Mouse (Mus musculus): ENCODE results near the gene Farsb. TPM values are rescaled to one million over a fixed set of nuclear protein-coding genes. Genes with fewer than 3 reads are reported as not detected.

Gene Farsb
- polyA plus RNA-seq, 1 experiment from 2014 or later, result 204 TPM

DNA sequence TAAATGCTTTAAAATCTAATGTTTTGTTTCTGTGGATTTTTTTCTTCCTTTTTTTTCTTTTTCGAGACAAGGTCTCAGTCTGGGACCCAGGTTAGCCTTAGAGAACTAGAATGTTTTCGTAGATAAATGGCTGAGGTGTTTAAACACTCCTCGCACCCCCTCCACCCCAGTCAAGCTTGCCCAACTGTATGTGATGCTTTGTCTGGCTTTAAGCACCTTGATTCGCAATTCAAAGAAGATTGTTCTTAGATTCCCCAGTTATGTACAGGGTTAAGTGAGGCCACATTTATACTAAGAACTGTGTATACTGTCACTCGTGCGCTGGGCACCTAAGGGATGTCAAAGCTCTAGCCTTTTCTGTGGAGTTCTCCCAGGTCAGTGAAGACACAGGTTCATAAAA lies 68.4 kb downstream of the Farsb start:
- no peak for ATAC-seq (replicated peaks; ENCODE audit: low FRiP score)
- DNase-seq (ENCODE audit: low spot score), result no peak
- Histone ChIP-seq H3K27ac (ENCODE audit: low read depth, low read length) (no peak overlapping the region), H3K9me3 (ENCODE audit: control insufficient read depth, low read length) (no peaks in the 10 kb centered on the region), H3K4me2 (no peak overlapping the region), H3K27me3 (replicated peaks; ENCODE audit: control insufficient read depth, insufficient read depth, low read length) (no peaks in the 10 kb centered on the region), H3K4me1 (replicated peaks; ENCODE audit: control insufficient read depth, insufficient read depth, low read length) (no peaks in the 10 kb centered on the region), H3K36me3 (ENCODE audit: control insufficient read depth, insufficient read depth, low read length) (peaks cover 14% of the 10 kb centered on the region), H3K9ac (ENCODE audit: low read depth, low read length) (no peak overlapping the region), H3K4me3 (ENCODE audit: low read depth, low read length) (no peak overlapping the region)
- 92% methylated on average over 6 of the region's 6 CpGs for WGBS

DNA sequence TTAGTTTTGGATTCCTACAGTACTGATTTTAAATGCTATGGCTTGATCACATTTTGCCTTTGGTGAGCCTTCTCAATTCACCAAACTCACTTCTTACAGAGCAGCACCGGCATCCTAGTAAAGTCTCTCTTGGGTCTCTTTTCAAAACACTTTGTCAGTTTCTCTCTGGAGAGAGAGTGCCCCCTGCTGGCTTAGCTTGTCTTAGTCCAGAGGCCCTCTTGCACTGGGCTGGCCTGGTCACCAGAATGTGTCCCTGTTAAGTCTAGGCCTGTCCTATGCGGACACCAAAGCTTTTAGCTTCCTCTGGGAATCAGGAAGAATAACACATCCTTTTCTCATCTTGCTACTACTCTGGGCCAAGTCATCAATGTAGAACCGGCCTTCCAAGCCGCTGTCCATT lies 69.1 kb downstream of the Farsb start:
- whole genome bisulfite sequencing, result 62% methylated on average over 4 of the region's 4 CpGs
- no peak overlapping the region for H3K27ac ChIP-seq (ENCODE audit: low read depth, low read length)
- peak; percentile 59 for DNase-seq (ENCODE audit: low spot score)
- H3K4me3 ChIP-seq (ENCODE audit: low read depth, low read length), result no peak overlapping the region
- no peak overlapping the region for H3K4me2 ChIP-seq
- H3K9me3 ChIP-seq (ENCODE audit: control insufficient read depth, low read length), result no peaks in the 10 kb centered on the region
- no peaks in the 10 kb centered on the region for H3K4me1 ChIP-seq (replicated peaks; ENCODE audit: control insufficient read depth, insufficient read depth, low read length)
- ATAC-seq (replicated peaks; ENCODE audit: low FRiP score), result peak; percentile 56
- no peak overlapping the region for H3K9ac ChIP-seq (ENCODE audit: low read depth, low read length)
- H3K27me3 ChIP-seq (replicated peaks; ENCODE audit: control insufficient read depth, insufficient read depth, low read length), result no peaks in the 10 kb centered on the region
- peaks cover 14% of the 10 kb centered on the region; the same call in 1 of the 2 replicates for H3K36me3 ChIP-seq (ENCODE audit: control insufficient read depth, insufficient read depth, low read length)

DNA sequence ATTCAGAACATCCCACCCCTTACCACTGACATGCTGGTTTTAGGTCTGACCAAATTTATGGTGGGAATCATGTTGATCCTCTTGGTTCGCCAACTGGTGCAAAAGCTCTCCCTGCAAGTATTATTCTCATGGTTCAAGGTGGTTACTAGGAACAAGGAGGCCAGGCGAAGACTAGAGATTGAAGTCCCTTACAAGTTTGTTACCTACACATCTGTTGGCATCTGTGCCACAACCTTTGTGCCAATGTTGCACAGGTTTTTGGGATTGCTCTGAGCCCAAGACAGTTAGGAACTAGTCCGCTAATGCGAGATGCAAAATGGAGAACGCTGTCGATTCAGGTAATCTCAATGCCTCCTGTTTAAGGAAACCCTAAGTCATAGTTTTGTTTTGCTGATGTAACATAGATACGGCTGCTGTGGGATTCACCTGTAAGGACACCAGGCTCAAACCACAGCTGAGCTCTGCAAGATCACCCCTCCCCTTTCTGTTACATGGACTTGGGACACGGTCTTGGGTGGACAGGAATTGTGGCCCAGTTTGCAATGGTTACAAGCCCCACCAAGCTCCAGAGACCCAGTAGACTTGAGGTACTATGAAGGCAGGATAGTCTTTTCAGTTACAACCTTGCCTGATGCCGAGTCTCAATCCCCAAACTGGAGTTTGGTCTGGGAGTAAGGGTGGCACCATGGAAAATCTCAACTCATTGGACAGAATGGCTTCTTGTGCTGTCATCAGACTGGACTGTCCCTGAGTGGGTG lies 71.4 kb downstream of the Farsb start:
- Histone ChIP-seq H3K27me3 (replicated peaks; ENCODE audit: control insufficient read depth, insufficient read depth, low read length) (no peaks in the 10 kb centered on the region), H3K4me2 (no peak overlapping the region), H3K9me3 (ENCODE audit: control insufficient read depth, low read length) (no peaks in the 10 kb centered on the region), H3K4me1 (replicated peaks; ENCODE audit: control insufficient read depth, insufficient read depth, low read length) (no peaks in the 10 kb centered on the region), H3K36me3 (ENCODE audit: control insufficient read depth, insufficient read depth, low read length) (peaks cover 4% of the 10 kb centered on the region; the same call in 1 of the 2 replicates), H3K4me3 (ENCODE audit: low read depth, low read length) (no peak overlapping the region), H3K9ac (ENCODE audit: low read depth, low read length) (no peak overlapping the region), H3K27ac (ENCODE audit: low read depth, low read length) (no peak overlapping the region)
- no peak for DNase-seq (ENCODE audit: low spot score)
- 91% methylated on average over 9 of the region's 9 CpGs for WGBS
- no peak for ATAC-seq (replicated peaks; ENCODE audit: low FRiP score)

DNA sequence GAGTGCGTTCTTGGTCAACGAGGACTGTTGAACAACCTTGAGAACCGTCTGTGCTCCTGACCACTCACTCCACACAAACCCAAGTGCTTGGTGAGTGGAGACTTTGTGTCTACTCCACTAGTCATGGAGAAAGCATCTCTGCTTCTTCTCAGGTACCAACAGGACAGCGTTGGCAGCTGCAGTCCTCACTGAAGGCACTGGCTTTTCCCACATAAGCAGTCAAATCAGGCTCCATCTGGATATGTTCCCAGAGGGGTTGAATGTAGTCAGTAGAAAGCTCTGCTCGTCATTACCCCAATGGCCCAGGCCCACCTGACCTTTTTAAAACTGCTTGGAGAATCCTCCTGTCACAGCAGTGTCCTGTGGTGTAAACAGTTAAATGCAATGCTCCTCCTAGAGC lies 74.3 kb downstream of the Farsb start:
- H3K36me3 ChIP-seq (ENCODE audit: control insufficient read depth, insufficient read depth, low read length), result no peaks in the 10 kb centered on the region
- no peak overlapping the region for H3K4me3 ChIP-seq (ENCODE audit: low read depth, low read length)
- no peak for ATAC-seq (replicated peaks; ENCODE audit: low FRiP score)
- 95% methylated on average over 5 of the region's 5 CpGs for WGBS
- H3K4me1 ChIP-seq (replicated peaks; ENCODE audit: control insufficient read depth, insufficient read depth, low read length), result no peaks in the 10 kb centered on the region
- no peaks in the 10 kb centered on the region for H3K27me3 ChIP-seq (replicated peaks; ENCODE audit: control insufficient read depth, insufficient read depth, low read length)
- no peak overlapping the region for H3K9ac ChIP-seq (ENCODE audit: low read depth, low read length)
- no peak for DNase-seq (ENCODE audit: low spot score)
- H3K4me2 ChIP-seq, result no peak overlapping the region
- no peaks in the 10 kb centered on the region for H3K9me3 ChIP-seq (ENCODE audit: control insufficient read depth, low read length)
- H3K27ac ChIP-seq (ENCODE audit: low read depth, low read length), result no peak overlapping the region

DNA sequence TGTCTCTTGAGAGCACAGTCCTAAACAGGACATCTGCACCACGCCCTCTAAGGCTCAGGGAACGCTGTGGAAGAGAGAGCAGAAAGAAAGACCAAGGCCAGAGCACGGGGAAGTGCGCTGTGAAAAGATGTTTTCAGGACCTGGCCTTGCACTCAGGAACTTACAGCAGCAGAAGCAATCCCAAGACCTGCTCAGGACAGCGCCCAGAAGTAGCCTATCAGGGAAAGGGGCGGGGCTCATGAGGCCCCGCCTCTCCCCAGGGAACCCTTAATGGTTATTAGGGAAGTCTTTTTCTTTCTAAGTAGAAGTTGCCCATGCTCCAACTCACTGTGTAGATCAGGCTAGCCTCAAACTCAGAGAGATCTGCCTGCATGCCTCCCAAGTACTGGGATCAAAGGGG lies 76.0 kb downstream of the Farsb start:
- H3K4me2 ChIP-seq, result no peak overlapping the region
- no peaks in the 10 kb centered on the region for H3K36me3 ChIP-seq (ENCODE audit: control insufficient read depth, insufficient read depth, low read length)
- 19% methylated on average over 7 of the region's 7 CpGs for WGBS
- H3K9me3 ChIP-seq (ENCODE audit: control insufficient read depth, low read length), result no peaks in the 10 kb centered on the region
- ATAC-seq (replicated peaks; ENCODE audit: low FRiP score) (peak; percentile 54; the same call in 1 of the 2 replicates), DNase-seq (ENCODE audit: low spot score) (no peak)
- H3K27me3 ChIP-seq (replicated peaks; ENCODE audit: control insufficient read depth, insufficient read depth, low read length), result no peaks in the 10 kb centered on the region
- no peaks in the 10 kb centered on the region for H3K4me1 ChIP-seq (replicated peaks; ENCODE audit: control insufficient read depth, insufficient read depth, low read length)
- H3K9ac ChIP-seq (ENCODE audit: low read depth, low read length), result no peak overlapping the region
- H3K4me3 ChIP-seq (ENCODE audit: low read depth, low read length), result no peak overlapping the region
- no peak overlapping the region for H3K27ac ChIP-seq (ENCODE audit: low read depth, low read length)

DNA sequence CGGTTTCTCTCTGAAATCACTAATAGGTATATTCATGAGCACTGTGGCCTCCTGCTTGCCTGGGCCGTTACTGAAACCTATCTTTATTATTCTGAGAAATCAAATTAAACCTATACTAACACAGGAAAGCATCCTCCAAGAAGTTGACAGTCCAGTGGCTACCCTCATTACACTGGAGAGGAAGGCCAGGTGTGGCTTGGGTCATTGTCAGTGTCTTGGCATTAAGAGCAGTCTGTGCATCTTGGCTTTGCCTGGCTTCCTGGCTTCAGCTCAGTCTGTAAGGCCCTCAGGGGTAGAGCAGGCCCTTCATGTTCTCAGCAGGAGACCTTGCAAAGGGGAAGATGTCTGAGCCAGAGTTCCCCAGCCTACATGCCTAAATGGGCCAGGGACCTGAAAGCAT lies 79.3 kb downstream of the Farsb start:
- DNase-seq (ENCODE audit: low spot score) (no peak), ATAC-seq (replicated peaks; ENCODE audit: low FRiP score) (no peak)
- Histone ChIP-seq H3K4me3 (ENCODE audit: low read depth, low read length) (no peak overlapping the region), H3K4me1 (replicated peaks; ENCODE audit: control insufficient read depth, insufficient read depth, low read length) (no peaks in the 10 kb centered on the region), H3K4me2 (no peak overlapping the region), H3K9me3 (ENCODE audit: control insufficient read depth, low read length) (no peaks in the 10 kb centered on the region), H3K9ac (ENCODE audit: low read depth, low read length) (no peak overlapping the region), H3K36me3 (ENCODE audit: control insufficient read depth, insufficient read depth, low read length) (no peaks in the 10 kb centered on the region), H3K27ac (ENCODE audit: low read depth, low read length) (no peak overlapping the region), H3K27me3 (replicated peaks; ENCODE audit: control insufficient read depth, insufficient read depth, low read length) (no peaks in the 10 kb centered on the region)
- 88% methylated on average over 2 of the region's 2 CpGs for WGBS

DNA sequence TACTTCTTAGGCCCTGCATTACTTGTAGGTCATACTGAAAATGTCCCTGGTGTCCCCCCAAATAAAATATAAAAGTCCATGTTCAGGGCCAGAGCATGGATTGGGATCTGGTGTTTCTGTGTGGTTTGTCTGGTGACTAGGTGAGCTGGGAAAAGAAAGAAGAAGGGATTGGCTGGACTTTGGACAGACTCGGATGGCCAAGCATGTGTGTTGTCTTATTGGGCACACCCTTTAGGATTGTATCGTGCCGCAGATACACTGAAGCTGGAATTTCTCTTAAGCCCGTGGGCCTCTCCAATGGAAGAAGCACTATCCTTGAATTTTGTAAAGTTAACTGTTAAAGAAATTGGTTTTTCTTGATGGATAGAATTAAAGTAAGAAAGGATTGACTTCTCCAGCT lies 87.3 kb downstream of the Farsb start:
- Histone ChIP-seq H3K36me3 (ENCODE audit: control insufficient read depth, insufficient read depth, low read length) (no peaks in the 10 kb centered on the region), H3K4me3 (ENCODE audit: low read depth, low read length) (no peak overlapping the region), H3K4me2 (no peak overlapping the region), H3K9me3 (ENCODE audit: control insufficient read depth, low read length) (no peaks in the 10 kb centered on the region), H3K27ac (ENCODE audit: low read depth, low read length) (no peak overlapping the region), H3K4me1 (replicated peaks; ENCODE audit: control insufficient read depth, insufficient read depth, low read length) (0 out of 2 replicates have a peak, but pooled peaks cover under 1% of the 10 kb centered on the region), H3K9ac (ENCODE audit: low read depth, low read length) (no peak overlapping the region), H3K27me3 (replicated peaks; ENCODE audit: control insufficient read depth, insufficient read depth, low read length) (no peaks in the 10 kb centered on the region)
- 86% methylated on average over 4 of the region's 4 CpGs for WGBS
- no peak for DNase-seq (ENCODE audit: low spot score)
- no peak for ATAC-seq (replicated peaks; ENCODE audit: low FRiP score)

DNA sequence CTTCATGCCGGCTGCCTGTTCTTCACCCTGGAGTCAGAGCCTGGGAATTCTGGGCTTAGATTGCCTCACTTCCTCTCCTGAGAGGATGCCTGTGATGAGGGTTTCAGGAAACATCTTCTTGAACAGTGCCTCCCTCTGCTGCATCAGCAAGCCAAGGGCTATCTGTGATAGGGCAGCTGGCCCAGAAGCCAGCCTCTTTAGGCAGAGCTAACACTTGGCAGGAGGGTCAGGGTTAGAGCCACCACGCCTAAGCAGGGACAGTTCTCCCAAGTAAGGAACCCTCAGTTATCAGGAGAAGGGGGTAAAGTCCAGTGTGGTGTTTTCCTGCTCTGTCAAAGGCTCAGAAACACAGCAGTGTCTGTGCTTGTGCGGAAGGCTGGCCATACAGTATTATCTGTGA lies 88.9 kb downstream of the Farsb start:
- Histone ChIP-seq H3K9me3 (ENCODE audit: control insufficient read depth, low read length) (no peaks in the 10 kb centered on the region), H3K4me2 (no peak overlapping the region), H3K4me3 (ENCODE audit: low read depth, low read length) (no peak overlapping the region), H3K27ac (ENCODE audit: low read depth, low read length) (no peak overlapping the region), H3K27me3 (replicated peaks; ENCODE audit: control insufficient read depth, insufficient read depth, low read length) (no peaks in the 10 kb centered on the region), H3K36me3 (ENCODE audit: control insufficient read depth, insufficient read depth, low read length) (no peaks in the 10 kb centered on the region), H3K4me1 (replicated peaks; ENCODE audit: control insufficient read depth, insufficient read depth, low read length) (peaks cover 2% of the 10 kb centered on the region; the same call in 1 of the 2 replicates), H3K9ac (ENCODE audit: low read depth, low read length) (no peak overlapping the region)
- ATAC-seq (replicated peaks; ENCODE audit: low FRiP score) (no peak), DNase-seq (ENCODE audit: low spot score) (no peak)
- 53% methylated on average over 3 of the region's 3 CpGs for WGBS

DNA sequence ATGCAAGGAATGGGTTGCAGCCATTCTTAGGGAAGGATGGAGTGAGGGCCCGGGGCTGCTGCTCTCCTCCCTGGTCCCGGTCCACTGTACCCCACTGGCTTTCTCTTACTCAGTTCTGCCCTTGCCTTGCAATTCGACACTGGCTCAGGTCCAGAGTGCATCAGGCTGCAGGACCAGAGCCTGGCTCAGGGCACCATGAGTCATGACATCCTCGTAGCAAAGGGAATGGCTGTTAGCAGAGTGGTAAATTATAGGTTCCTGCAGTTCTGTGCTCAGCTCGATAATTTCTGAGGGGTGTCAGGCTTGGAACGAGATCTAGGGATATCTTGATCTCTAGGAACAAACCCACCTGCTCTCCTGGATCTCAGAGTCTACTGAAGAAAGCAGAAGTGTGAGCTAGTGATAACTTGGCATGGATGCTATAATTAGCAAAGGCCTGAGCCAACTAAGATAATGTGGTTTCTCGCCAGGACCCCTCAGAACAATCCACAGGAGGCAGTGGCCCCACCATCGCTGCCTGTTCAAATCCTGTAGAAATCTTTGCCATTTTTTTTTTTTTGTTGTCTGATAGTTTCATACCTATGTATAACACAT lies 92.3 kb downstream of the Farsb start:
- H3K27me3 ChIP-seq (replicated peaks; ENCODE audit: control insufficient read depth, insufficient read depth, low read length), result no peaks in the 10 kb centered on the region
- H3K4me2 ChIP-seq, result no peak overlapping the region
- no peak for DNase-seq (ENCODE audit: low spot score)
- no peak overlapping the region for H3K4me3 ChIP-seq (ENCODE audit: low read depth, low read length)
- no peak for ATAC-seq (replicated peaks; ENCODE audit: low FRiP score)
- H3K9ac ChIP-seq (ENCODE audit: low read depth, low read length), result no peak overlapping the region
- peaks cover 2% of the 10 kb centered on the region; the same call in 1 of the 2 replicates for H3K4me1 ChIP-seq (replicated peaks; ENCODE audit: control insufficient read depth, insufficient read depth, low read length)
- no peak overlapping the region for H3K27ac ChIP-seq (ENCODE audit: low read depth, low read length)
- no peaks in the 10 kb centered on the region for H3K9me3 ChIP-seq (ENCODE audit: control insufficient read depth, low read length)
- WGBS, result 38% methylated on average over 8 of the region's 8 CpGs
- H3K36me3 ChIP-seq (ENCODE audit: control insufficient read depth, insufficient read depth, low read length), result no peaks in the 10 kb centered on the region
